Mouse (Mus musculus) monocyte, adult 5-6 weeks (primary cell): Measurements from ENCODE around the gene 1500015O10Rik. TPM values are rescaled to one million over a fixed set of nuclear protein-coding genes. Genes with fewer than 3 reads are reported as not detected.

ENCODE experiments used
- ATAC-seq: fragments of 153-309, 156-312 bp; replicated peaks from 2 replicates; pipeline ENCODE4 v1.8.0; 2017; ENCODE audit warnings: mild to moderate bottlenecking; ENCODE audit not compliant: low TSS enrichment, insufficient number of reproducible peaks, severe bottlenecking, poor library complexity, low FRiP score
- total RNA-seq: library from RNA; stranded (forward); fragments of 200-1000, 200-491, 200-594 nt; gene quantifications from 3 replicates; pipeline ENCODE4 v1.2.3, GENCODE M21; 2017

The 1500015O10Rik gene
- not detected in 3 replicates for total RNA-seq

GRCm38 (mm10) chr1:43730491-43730924 lies at the start of gene 1500015O10Rik:
TSS of gene 1500015O10Rik (plus strand) at chr1:43730602.
- no peak for ATAC-seq

DNA sequence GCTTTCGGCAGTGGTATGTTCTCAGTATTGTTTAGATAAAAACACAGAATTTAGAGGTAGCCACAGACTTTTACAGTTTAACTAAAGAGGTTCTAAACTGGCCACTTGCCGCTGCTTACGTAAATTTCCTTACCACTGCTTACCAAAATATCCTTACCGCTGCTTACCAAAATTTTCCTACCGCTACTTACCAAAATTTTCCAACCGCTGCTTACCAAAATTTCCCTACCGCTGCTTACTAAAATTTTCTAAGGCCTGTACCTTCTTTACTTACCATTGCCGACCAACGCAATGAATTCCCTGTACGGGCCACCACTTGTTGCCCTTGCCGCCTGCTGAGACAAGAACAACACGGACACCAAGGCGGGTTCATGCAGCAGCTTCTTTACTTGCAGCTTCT lies 40.4 kb upstream of the 1500015O10Rik start:
- ATAC-seq, result no peak

GRCm38 (mm10) chr1:43690507-43690906 lies 39.9 kb upstream of the 1500015O10Rik start:
- no peak for ATAC-seq

- ATAC-seq, result no peak
Measured at GRCm38 (mm10) chr1:43694076-43694475, 36.3 kb upstream of the 1500015O10Rik start.

GRCm38 (mm10) chr1:43694851-43695545 lies 35.4 kb upstream of the 1500015O10Rik start:
- ATAC-seq, result no peak

GRCm38 (mm10) chr1:43698577-43699000 lies 31.8 kb upstream of the 1500015O10Rik start:
- no peak for ATAC-seq

DNA sequence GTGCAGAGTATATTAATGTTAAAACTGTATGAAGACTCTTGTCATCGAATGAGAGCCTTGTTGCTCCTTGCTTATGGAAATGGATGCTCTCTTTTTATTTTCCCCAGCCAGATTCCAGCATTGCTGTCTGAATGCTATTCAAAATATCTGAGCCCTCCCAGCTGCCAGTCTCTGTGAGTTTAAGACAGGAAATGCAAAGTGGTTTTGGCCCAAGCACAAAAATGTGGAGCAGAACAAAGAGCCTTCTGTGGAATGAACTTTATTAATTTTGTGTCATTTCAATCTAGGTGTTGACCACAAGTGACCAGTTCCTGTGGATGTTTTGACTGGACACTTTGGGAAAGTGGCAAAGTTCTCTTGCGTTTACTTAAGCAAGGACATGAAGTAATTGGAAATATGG lies 15.6 kb upstream of the 1500015O10Rik start:
- no peak for ATAC-seq

DNA sequence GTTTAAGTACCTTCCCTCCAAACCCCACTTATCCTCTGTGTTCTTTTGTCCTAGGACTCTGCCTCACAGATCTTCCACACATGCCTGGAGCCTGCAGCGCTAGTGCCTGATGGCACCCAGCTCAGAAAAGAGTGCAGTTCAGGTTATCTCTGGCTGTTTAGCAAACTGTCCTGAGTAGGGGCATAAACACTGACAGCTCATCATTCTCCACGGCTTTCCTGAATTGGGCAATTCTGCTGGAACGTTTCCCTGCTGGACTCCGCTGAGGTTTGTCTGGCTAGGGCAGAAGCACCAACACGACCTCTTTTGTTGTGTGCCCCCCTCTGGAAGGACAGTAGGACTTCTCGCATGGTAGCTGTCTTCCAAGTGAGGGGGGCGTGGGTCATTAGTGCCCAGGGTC lies 12.4 kb upstream of the 1500015O10Rik start:
- no peak for ATAC-seq

DNA sequence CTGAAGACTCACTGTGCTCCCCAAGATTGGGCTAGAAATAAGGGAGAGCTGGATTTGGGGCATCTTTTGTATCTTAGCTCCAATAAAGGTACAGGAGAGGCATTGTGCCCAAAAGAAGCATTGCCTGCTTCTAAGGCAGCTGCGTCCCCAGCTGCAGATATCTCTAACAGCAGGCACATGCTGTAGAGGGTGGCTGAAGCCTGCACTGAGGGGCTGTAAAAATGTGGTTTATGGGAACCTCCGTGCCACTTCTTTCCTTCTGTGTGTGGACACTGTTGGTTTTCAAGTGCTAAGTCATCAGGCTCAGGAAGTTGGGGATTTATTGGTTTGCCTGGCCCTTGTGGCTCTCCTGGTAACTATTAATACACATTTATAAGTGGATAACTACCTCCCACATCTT lies 11.6 kb upstream of the 1500015O10Rik start:
- no peak for ATAC-seq

DNA sequence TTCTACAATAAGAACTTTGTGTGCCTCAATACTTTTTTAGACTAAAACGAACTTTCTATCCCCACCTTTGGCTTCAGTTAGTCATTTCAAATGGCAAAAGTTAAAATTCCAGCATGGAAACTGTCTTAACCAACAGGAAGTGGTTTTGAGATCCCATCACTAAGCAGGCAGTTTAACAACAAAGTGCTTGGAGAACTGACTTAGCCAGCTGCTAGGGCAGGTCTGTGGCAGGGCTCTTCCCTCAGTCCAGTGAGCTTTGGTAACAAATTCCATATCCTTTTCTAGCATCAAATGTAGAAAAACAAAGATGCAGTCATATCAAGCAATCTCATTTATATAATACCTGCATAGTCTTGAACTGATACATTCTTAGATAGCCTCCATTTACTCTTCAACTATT lies 7.9 kb upstream of the 1500015O10Rik start:
- ATAC-seq, result no peak

DNA sequence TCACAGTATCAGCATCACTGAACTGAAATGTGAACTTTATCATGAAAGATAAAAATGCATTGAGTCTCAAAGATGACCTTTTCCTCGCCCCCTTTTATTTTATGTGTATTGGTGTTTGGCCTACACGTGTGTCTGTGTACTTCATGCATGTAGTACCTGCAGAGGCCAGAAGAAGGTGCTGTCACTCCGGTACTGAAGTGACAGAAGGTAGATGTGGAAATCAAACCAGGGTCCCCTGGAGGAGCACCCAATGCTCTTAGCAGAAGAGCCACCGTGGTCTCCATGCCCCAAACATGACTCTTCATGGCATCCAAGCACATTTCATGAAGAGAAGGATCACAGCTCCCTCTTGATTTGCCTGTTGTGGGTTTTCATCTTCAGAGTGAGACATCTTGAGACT lies 1.7 kb downstream of the 1500015O10Rik start:
- ATAC-seq, result no peak

GRCm38 (mm10) chr1:43732657-43733056 lies 2.3 kb downstream of the 1500015O10Rik start:
- ATAC-seq, result no peak

DNA sequence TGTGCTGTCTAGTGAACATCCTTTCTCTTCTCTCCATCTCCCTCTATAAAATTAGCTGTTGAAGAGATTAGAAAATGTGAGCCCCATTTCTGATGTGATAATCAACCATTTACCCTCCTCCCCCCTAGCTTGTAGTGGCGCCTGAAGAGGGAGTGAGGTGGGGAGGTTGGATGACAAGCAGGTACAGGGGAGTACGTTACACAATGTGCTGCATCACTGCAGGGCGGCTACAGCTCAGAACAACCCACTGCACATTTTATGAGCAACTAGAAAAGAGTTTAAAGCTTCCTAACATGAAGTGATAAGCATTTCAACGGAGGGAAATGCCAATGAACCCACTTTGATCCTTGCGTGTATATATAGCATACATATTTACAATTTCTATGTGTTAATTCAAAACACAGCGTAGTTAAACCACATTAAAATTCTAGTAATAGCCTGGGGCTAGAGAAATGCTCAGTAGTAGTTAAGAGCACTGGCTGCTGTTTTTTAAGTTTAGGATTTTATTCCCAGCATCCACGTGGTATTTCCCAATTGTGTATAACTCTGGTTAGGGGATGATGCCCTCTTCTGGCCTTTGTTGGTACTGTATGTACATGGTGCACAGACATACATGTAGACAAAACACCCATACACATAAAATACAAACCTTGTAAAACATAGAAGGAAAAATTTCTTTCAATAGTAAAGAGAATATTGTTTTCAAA lies 7.6 kb downstream of the 1500015O10Rik start:
- no peak for ATAC-seq

DNA sequence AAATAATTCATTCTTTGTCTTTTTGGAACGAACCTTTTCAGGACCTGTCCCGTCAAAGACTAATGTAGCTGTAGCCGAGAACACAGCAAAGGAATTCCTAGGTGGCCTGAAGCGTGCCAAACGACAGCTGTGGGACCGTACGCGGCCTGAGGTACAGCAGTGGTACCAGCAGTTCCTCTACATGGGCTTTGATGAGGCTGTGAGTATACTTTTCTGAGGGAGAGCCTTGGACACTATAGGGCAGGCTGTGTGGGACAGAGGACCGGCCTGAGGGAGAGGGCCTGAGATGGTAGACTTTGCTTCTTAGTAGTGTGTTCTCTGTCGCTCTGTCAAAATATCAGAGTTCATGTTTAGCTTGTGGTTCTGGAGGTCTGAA lies 8.1 kb downstream of the 1500015O10Rik start:
- ATAC-seq, result no peak

DNA sequence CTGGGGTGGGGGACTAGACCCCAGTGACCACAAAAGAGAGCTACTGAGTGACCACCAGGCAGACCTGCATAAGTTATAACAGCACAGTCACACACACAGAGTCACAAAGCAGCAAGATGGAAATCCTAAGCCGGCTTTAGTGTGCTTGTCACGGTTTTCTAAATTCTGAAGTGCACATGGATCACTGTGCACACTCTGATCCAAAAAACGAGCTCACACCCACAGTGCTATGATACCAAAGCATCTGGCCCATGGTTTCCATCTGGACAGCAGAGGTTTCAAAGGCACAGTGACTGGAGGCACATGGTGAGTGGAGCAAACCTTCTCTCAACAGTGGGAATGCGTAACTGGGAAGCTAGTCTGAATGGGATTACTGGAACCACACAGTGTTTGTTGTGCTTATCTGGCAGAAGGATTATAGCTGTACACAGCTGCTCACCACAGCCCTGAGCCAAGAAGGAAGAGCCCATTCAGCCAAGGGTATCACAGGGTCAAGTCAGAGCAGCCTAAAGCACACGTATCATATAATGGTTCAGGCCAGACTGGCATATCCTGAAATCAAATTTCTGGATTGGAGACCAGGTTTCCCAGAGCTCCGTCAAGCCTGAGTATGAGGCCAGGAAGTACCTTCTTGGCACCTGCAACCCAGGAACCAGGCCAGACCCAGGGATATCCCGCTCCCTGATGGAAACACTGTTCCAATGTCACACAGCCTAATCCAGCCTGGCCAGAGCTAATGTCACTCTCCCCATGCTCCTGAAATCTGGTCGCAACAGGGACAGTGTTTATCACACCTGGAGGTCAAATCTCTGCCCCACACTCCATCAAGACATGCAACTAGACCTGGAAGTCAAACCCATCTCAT lies 24.3 kb downstream of the 1500015O10Rik start:
- no peak for ATAC-seq

DNA sequence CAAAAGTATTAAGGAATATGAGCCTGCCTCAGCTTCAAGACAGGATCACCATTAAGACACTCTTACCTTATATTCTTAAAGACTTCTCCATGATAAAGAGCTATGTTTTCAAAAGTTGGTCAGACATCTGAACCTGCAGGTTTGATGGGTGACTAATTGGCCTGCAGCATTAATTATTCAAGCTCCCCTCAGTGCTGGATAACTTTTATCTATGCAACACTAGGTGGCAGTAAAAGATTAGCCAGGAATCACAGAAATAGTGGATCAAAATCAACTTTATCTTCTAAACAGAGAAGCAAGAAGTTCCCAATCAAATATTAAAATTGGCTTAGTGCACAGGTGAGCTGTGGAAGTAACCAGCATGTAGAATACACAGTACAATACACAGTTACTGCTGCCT lies 29.7 kb downstream of the 1500015O10Rik start:
- ATAC-seq, result no peak

GRCm38 (mm10) chr1:43764481-43764880 lies 34.1 kb downstream of the 1500015O10Rik start:
- no peak for ATAC-seq

DNA sequence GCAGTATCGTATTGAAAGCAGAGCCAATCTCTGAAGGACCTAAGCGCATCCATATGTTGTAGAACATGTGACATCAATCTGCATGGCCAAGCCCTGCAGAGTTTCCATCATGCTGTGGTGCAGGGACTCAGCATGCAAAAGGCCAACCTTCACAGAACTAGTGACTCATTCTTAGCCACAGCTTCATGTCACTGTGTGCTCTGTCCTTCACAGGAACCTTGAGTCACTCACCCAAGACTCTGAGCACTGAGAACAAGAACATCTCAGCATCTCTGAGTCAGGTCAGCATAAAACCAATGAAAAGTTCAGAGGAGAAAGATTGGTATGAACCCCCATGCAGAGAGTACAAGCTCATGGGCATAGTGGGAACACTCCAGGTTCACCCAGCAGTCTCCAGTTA lies 35.9 kb downstream of the 1500015O10Rik start:
- no peak for ATAC-seq

GRCm38 (mm10) chr1:43768385-43768990 lies 38.1 kb downstream of the 1500015O10Rik start:
- no peak for ATAC-seq
